Mouse (Mus musculus) gastrocnemius, adult 8-10 months (tissue): ENCODE measurements at regions not wholly inside any gene's neighbourhood (a gene's known extent, or its start where the extent isn't known, plus 50 kb on each side); places are given as distances from the start of the nearest gene placed in this dataset.

Experiments used
- DNase-seq, 2 experiments: peaks; one replicate each; pipeline ENCODE4 v3.0.0; 2022; ENCODE audit warnings: low spot score in 2 of 2

GRCm38 (mm10) chr10:99367757-99368156, 104.7 kb downstream of the Dusp6 start:
- DNase-seq: no peak

GRCm38 (mm10) chr10:99375101-99375500, 112.1 kb downstream of the Dusp6 start:
- no peak for DNase-seq

GRCm38 (mm10) chr10:99376430-99376829, 113.4 kb downstream of the Dusp6 start:
- no peak for DNase-seq

- no peak for DNase-seq
Measured at GRCm38 (mm10) chr10:99377548-99377947, 114.5 kb downstream of the Dusp6 start.

- DNase-seq: no peak
Measured at GRCm38 (mm10) chr10:99379156-99379555, 116.1 kb downstream of the Dusp6 start.

GRCm38 (mm10) chr10:99380170-99380569, 117.1 kb downstream of the Dusp6 start:
- no peak for DNase-seq

- no peak for DNase-seq
Measured at GRCm38 (mm10) chr10:99383028-99383427, 120.0 kb downstream of the Dusp6 start.

- no peak for DNase-seq
Measured at GRCm38 (mm10) chr10:99384366-99384765, 121.3 kb downstream of the Dusp6 start.

DNA sequence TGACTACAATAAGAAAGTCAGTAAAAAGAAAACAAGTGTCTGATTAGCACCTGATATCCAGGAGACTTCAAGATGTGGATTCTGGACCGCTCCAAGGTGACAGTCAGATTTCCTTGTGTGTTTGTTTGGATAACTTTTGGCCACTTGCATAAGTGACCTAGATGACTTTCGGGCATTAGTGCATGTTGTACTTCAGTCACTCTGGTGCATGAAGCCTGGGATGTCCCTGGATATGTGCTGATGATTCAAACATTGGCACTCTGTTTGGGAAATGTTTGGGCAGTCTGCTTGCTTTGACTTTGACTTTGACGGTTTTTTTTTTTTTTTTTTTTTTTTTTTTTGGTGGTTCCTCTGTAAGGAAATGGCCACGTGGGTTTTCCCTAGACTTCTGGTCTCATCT, 121.8 kb downstream of the Dusp6 start:
- DNase-seq: no peak

- no peak for DNase-seq
Measured at GRCm38 (mm10) chr10:99385854-99386253, 122.8 kb downstream of the Dusp6 start.

GRCm38 (mm10) chr10:99388526-99388925, 125.5 kb downstream of the Dusp6 start:
- no peak for DNase-seq

GRCm38 (mm10) chr10:99388986-99389385, 126.0 kb downstream of the Dusp6 start:
- DNase-seq: no peak

DNA sequence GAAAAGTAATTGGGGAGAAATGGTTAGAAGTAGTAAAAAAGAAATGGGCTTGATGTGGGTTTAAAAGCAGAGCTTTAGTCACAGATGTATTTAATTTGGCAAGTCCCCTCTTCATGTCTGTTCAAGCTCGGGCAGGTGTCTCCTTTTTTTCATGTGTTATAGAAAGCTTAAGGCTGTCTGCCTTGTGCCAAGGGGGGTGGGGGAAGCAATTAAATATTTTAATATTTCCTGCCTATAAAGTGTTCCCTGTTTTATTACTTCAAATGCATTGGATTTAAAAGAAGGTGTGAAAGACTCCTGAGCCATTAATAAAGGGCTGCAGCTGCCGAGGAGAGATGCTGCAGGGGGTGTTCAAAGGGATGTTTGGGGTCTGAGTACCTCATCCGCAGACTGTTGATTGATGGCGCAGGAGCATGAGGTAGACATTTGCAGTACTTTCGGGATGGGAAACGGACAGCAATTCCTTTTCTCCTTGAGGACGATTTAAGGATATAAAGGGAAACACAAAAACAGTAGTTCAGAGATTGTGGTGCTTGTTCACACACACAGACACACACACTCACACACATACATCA, 127.7 kb downstream of the Dusp6 start:
- no peak for DNase-seq

- no peak for DNase-seq
Measured at GRCm38 (mm10) chr10:99391725-99392124, 128.7 kb downstream of the Dusp6 start.

GRCm38 (mm10) chr10:99392979-99393378, 129.9 kb downstream of the Dusp6 start:
- no peak for DNase-seq

- no peak for DNase-seq
Measured at GRCm38 (mm10) chr10:99393523-99393922, 130.5 kb downstream of the Dusp6 start.

- DNase-seq: no peak
Measured at GRCm38 (mm10) chr10:99395411-99395810, 132.4 kb downstream of the Dusp6 start.

- no peak for DNase-seq
Measured at GRCm38 (mm10) chr10:99396630-99397029, 133.6 kb downstream of the Dusp6 start.

DNA sequence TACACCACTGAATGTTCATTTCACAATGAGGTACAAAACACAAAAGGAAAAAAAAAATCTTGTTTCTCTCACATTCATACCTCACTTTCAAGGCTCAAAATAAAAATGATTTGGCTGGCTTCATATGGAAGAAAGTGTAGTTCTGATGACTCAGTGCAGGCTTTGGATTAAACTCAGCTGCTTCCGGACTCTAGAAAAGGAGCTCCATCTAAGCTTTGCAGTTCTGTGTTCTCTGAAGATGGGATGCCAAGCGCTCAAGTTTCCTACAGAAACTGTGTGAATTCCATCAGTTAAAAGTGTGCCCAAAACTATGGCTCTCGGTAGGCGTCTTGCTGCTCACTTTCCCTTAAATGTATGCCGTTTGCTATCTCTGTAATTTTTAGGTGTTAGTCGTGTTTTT, 137.0 kb downstream of the Dusp6 start:
- no peak for DNase-seq

- no peak for DNase-seq
Measured at GRCm38 (mm10) chr10:99406764-99407163, 143.7 kb downstream of the Dusp6 start.

GRCm38 (mm10) chr10:99408786-99409185, 145.8 kb downstream of the Dusp6 start:
- DNase-seq: no peak

- no peak for DNase-seq
Measured at GRCm38 (mm10) chr10:99409744-99410143, 146.7 kb downstream of the Dusp6 start.

DNA sequence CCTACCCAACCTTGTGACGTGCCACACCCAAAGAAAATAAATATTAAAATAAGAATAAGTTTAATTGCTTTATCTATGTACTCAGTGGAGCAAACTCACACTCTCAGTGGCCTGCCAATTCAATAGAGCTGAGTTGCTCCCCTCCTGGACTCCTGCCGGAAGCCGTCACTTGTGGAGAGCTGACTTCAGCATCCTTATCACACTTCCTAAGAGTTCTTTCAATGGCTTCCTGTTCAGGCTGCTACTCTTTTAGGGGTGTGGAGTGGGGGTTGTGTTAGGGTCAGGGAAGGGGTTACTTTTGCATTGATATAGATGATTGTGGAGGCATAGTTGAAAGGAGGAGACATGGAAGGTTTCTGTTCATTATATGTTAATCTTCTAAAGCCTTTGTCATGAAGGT, 147.7 kb downstream of the Dusp6 start:
- DNase-seq: no peak

GRCm38 (mm10) chr10:99413455-99413854, 150.4 kb downstream of the Dusp6 start:
- no peak for DNase-seq
